In the genomic region with DNA sequence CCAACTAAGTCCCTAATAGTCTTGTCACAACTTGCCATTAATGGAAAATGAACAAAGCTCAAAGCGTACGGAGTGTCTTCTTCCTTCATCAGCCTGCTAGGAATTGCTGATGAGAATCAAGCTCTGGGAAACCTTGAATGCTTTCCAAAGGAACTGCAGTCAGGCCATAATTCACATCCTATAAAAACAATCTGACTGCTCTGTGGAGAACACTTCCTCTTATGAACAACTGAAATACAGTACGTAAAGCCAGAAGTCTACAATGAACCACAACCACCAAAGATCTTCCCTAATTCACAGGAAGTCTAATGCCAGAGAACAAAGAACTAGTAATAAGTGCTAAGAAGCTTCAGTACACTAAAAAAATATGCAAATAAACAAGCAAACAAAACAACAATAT, we compare ENCODE assay signal across 16 mouse cellular contexts. TPM values are rescaled to one million over a fixed set of nuclear protein-coding genes. Genes with fewer than 3 reads are reported as not detected.
DNase-seq lines count a peak whose midpoint lies in the region; ATAC-seq and TF ChIP-seq lines count a peak whose summit lies in the region.
"Had no signal": no experiment of that assay in that cellular context is flagged by ENCODE, and none has a peak within 500 bp of the region (broad histone marks: within the 10 kb centered on the region; RNA-seq: fewer than 3 reads in every experiment).

No protein-coding gene starts in this region.

- H3K4me3 ChIP-seq in kidney, embryonic 15.5 days (replicated peaks) = no peak overlapping the region
- H3K4me3 ChIP-seq in midbrain, embryonic 11.5 days (ENCODE audit: low read depth, low read length) = no peak overlapping the region
- no peak overlapping the region for H3K4me3 ChIP-seq in midbrain, embryonic 14.5 days (replicated peaks; ENCODE audit: low read depth, low read length)
- no peak overlapping the region for H3K4me3 ChIP-seq in intestine, embryonic 16.5 days (ENCODE audit: low read length)
- no peak overlapping the region for H3K4me3 ChIP-seq in midbrain, postnatal 0 days (ENCODE audit: low read depth, low read length)
- H3K4me3 ChIP-seq: embryonic facial prominence, embryonic 13.5 days; forebrain, embryonic 15.5 days; heart, embryonic 15.5 days; limb, embryonic 12.5 days had no signal

- peaks cover 10% of the 10 kb centered on the region for H3K4me1 ChIP-seq in kidney, embryonic 15.5 days
- no peaks in the 10 kb centered on the region for H3K4me1 ChIP-seq in midbrain, embryonic 11.5 days (ENCODE audit: control insufficient read depth, insufficient read depth, low read length)
- H3K4me1 ChIP-seq in midbrain, embryonic 14.5 days (ENCODE audit: control insufficient read depth, insufficient read depth, low read length) = no peaks in the 10 kb centered on the region
- peaks cover 4% of the 10 kb centered on the region; the same call in 1 of the 2 replicates for H3K4me1 ChIP-seq in intestine, embryonic 16.5 days (ENCODE audit: control insufficient read depth, insufficient read depth, low read length)
- no peaks in the 10 kb centered on the region for H3K4me1 ChIP-seq in midbrain, postnatal 0 days (ENCODE audit: insufficient read depth, low read length)
- H3K4me1 ChIP-seq: embryonic facial prominence, embryonic 13.5 days; forebrain, embryonic 15.5 days; limb, embryonic 12.5 days had no signal

- no peak overlapping the region for H3K9ac ChIP-seq in kidney, embryonic 15.5 days
- H3K9ac ChIP-seq in midbrain, embryonic 11.5 days (ENCODE audit: low read length) = no peak overlapping the region
- no peak overlapping the region for H3K9ac ChIP-seq in midbrain, embryonic 14.5 days (replicated peaks; ENCODE audit: low read length)
- H3K9ac ChIP-seq in intestine, embryonic 16.5 days (ENCODE audit: low read depth, low read length) = no peak overlapping the region
- no peak overlapping the region for H3K9ac ChIP-seq in midbrain, postnatal 0 days (replicated peaks; ENCODE audit: low read length, poor library complexity, severe bottlenecking)
- H3K9ac ChIP-seq: embryonic facial prominence, embryonic 13.5 days; forebrain, embryonic 15.5 days; heart, embryonic 15.5 days; limb, embryonic 12.5 days had no signal

- no peak overlapping the region for H3K4me2 ChIP-seq in kidney, embryonic 15.5 days
- H3K4me2 ChIP-seq in midbrain, embryonic 11.5 days = no peak overlapping the region
- no peak overlapping the region for H3K4me2 ChIP-seq in midbrain, embryonic 14.5 days (ENCODE audit: low read length)
- no peak overlapping the region for H3K4me2 ChIP-seq in intestine, embryonic 16.5 days (ENCODE audit: low read depth, low read length)
- no peak overlapping the region for H3K4me2 ChIP-seq in midbrain, postnatal 0 days (ENCODE audit: low read depth, low read length, poor library complexity, severe bottlenecking)
- H3K4me2 ChIP-seq: embryonic facial prominence, embryonic 13.5 days; forebrain, embryonic 15.5 days; heart, embryonic 15.5 days; limb, embryonic 12.5 days had no signal

- peak overlapping the region; percentile 72 for H3K27ac ChIP-seq in kidney, embryonic 15.5 days
- H3K27ac ChIP-seq in midbrain, embryonic 11.5 days (ENCODE audit: low read depth, low read length) = no peak overlapping the region
- H3K27ac ChIP-seq in midbrain, embryonic 14.5 days (replicated peaks; ENCODE audit: low read depth, low read length) = no peak overlapping the region
- peak overlapping the region; percentile 68 for H3K27ac ChIP-seq in intestine, embryonic 16.5 days (ENCODE audit: low read length)
- H3K27ac ChIP-seq in midbrain, postnatal 0 days (ENCODE audit: low read depth, low read length) = no peak overlapping the region
- H3K27ac ChIP-seq: embryonic facial prominence, embryonic 13.5 days; forebrain, embryonic 15.5 days; hindbrain, postnatal 0 days; limb, embryonic 12.5 days had no signal

- 43% methylated on average over 3 of the region's 3 CpGs for WGBS in kidney, embryonic 15.5 days
- 93% methylated on average over 3 of the region's 3 CpGs for WGBS in midbrain, embryonic 11.5 days
- WGBS in midbrain, embryonic 14.5 days = 91% methylated on average over 3 of the region's 3 CpGs
- WGBS in intestine, embryonic 16.5 days = 43% methylated on average over 3 of the region's 3 CpGs
- WGBS in midbrain, postnatal 0 days = 81% methylated on average over 3 of the region's 3 CpGs

- DNase-seq in kidney, postnatal 4 days = no peak
- DNase-seq in midbrain, embryonic 11.5 days (ENCODE audit: low spot score, missing footprints) = peak; percentile 35
- DNase-seq in midbrain, embryonic 14.5 days = no peak
- DNase-seq in midbrain, postnatal 0 days (ENCODE audit: low spot score) = no peak
- DNase-seq in yolk sac, embryonic 10.5 days (ENCODE audit: low spot score) = no peak
- DNase-seq: cerebellum, adult 9-10 months; gastrocnemius, postnatal 10 days; right cerebral cortex, postnatal 14 days had no signal

- no peaks in the 10 kb centered on the region for H3K27me3 ChIP-seq in kidney, embryonic 15.5 days
- H3K27me3 ChIP-seq in midbrain, embryonic 11.5 days (ENCODE audit: control insufficient read depth, insufficient read depth, low read length) = no peaks in the 10 kb centered on the region
- no peaks in the 10 kb centered on the region for H3K27me3 ChIP-seq in midbrain, embryonic 14.5 days (ENCODE audit: control insufficient read depth, insufficient read depth, low read length)
- H3K27me3 ChIP-seq in intestine, embryonic 16.5 days (replicated peaks; ENCODE audit: control insufficient read depth, insufficient read depth, low read length) = no peaks in the 10 kb centered on the region
- H3K27me3 ChIP-seq in midbrain, postnatal 0 days (ENCODE audit: insufficient read depth, low read length) = no peaks in the 10 kb centered on the region
- H3K27me3 ChIP-seq: embryonic facial prominence, embryonic 13.5 days; forebrain, embryonic 15.5 days; heart, embryonic 15.5 days; limb, embryonic 12.5 days had no signal

- H3K36me3 ChIP-seq in kidney, embryonic 15.5 days = peaks cover 81% of the 10 kb centered on the region
- peaks cover 19% of the 10 kb centered on the region for H3K36me3 ChIP-seq in midbrain, embryonic 11.5 days (ENCODE audit: control insufficient read depth, insufficient read depth, low read length)
- H3K36me3 ChIP-seq in midbrain, embryonic 14.5 days (ENCODE audit: control insufficient read depth, insufficient read depth, low read length) = peaks cover 69% of the 10 kb centered on the region
- H3K36me3 ChIP-seq in intestine, embryonic 16.5 days (ENCODE audit: control insufficient read depth, insufficient read depth, low read length) = peaks cover 10% of the 10 kb centered on the region; the same call in 1 of the 2 replicates
- peaks cover 36% of the 10 kb centered on the region for H3K36me3 ChIP-seq in midbrain, postnatal 0 days (ENCODE audit: insufficient read depth, low read length)

- TF ChIP-seq CTCF in midbrain, postnatal 0 days (IDR thresholded peaks at IDR 0.05) = no peak

- no peak for ATAC-seq in kidney, embryonic 15.5 days (replicated peaks; ENCODE audit: low FRiP score)
- no peak for ATAC-seq in midbrain, embryonic 11.5 days (ENCODE audit: low FRiP score)
- ATAC-seq in midbrain, embryonic 14.5 days (ENCODE audit: low FRiP score, low TSS enrichment) = no peak
- no peak for ATAC-seq in intestine, embryonic 16.5 days
- no peak for ATAC-seq in midbrain, postnatal 0 days (ENCODE audit: low FRiP score)
- ATAC-seq: forebrain, embryonic 15.5 days; hindbrain, postnatal 0 days had no signal

- H3K9me3 ChIP-seq in kidney, embryonic 15.5 days (replicated peaks) = no peaks in the 10 kb centered on the region
- no peaks in the 10 kb centered on the region for H3K9me3 ChIP-seq in midbrain, embryonic 11.5 days (ENCODE audit: control insufficient read depth, low read length)
- no peaks in the 10 kb centered on the region for H3K9me3 ChIP-seq in midbrain, embryonic 14.5 days (ENCODE audit: control insufficient read depth, low read length)
- no peaks in the 10 kb centered on the region for H3K9me3 ChIP-seq in intestine, embryonic 16.5 days (ENCODE audit: control insufficient read depth, low read length)
- no peaks in the 10 kb centered on the region for H3K9me3 ChIP-seq in midbrain, postnatal 0 days (ENCODE audit: low read length)
- H3K9me3 ChIP-seq: embryonic facial prominence, embryonic 13.5 days; forebrain, embryonic 15.5 days; heart, embryonic 15.5 days; limb, embryonic 12.5 days had no signal

RNA-seq across cellular contexts. Expression of a gene that starts 28.5 kb away (rescaled TPM):
- 204 and 221 TPM in 2 replicates for polyA plus RNA-seq in kidney, embryonic 15.5 days (2015; fragmentation: Nextera tagmentation; extraction: Ambion mirVana)
- polyA plus RNA-seq in midbrain, embryonic 11.5 days (2014; fragmentation: Nextera tagmentation; extraction: Ambion mirVana) = 207 and 224 TPM in 2 replicates
- 235 and 240 TPM in 2 replicates for polyA plus RNA-seq in midbrain, embryonic 14.5 days (2014; fragmentation: Nextera tagmentation; extraction: Ambion mirVana)
- 188 and 199 TPM in 2 replicates for polyA plus RNA-seq in intestine, embryonic 16.5 days (2015; fragmentation: Nextera tagmentation; extraction: Ambion mirVana)
- total RNA-seq in midbrain, postnatal 0 days (2014; rRNA removed) = 96.0 and 102 TPM in 2 replicates
- polyA plus RNA-seq in midbrain, postnatal 0 days (2015; fragmentation: Nextera tagmentation; extraction: Ambion mirVana) = 287 and 291 TPM in 2 replicates

RNA-seq across cellular contexts. Expression of a gene that starts 56.1 kb away (rescaled TPM):
- 2.0 and 3.4 TPM in 2 replicates for polyA plus RNA-seq in kidney, embryonic 15.5 days (2015; fragmentation: Nextera tagmentation; extraction: Ambion mirVana)
- 0.68 and 1.2 TPM in 2 replicates for polyA plus RNA-seq in midbrain, embryonic 11.5 days (2014; fragmentation: Nextera tagmentation; extraction: Ambion mirVana)
- 1.6 TPM in 1 of 2 replicates, not detected in the other for polyA plus RNA-seq in midbrain, embryonic 14.5 days (2014; fragmentation: Nextera tagmentation; extraction: Ambion mirVana)
- 1.0 and 1.4 TPM in 2 replicates for polyA plus RNA-seq in intestine, embryonic 16.5 days (2015; fragmentation: Nextera tagmentation; extraction: Ambion mirVana)
- not detected in 2 replicates for total RNA-seq in midbrain, postnatal 0 days (2014; rRNA removed)
- 2.1 and 5.0 TPM in 2 replicates for polyA plus RNA-seq in midbrain, postnatal 0 days (2015; fragmentation: Nextera tagmentation; extraction: Ambion mirVana)
- total RNA-seq: gastrocnemius, postnatal 10 days; hindbrain, postnatal 0 days had no signal
- polyA plus RNA-seq: limb, embryonic 12.5 days; neural tube, embryonic 14.5 days had no signal

Comparison
In these comparisons a context has a peak if more than half of its experiments do, and no peak if none do; other contexts are left out.
1. H3K27ac ChIP-seq: peak in kidney, embryonic 15.5 days (single experiment) and intestine, embryonic 16.5 days (single experiment); none in midbrain, embryonic 11.5 days (single experiment), midbrain, embryonic 14.5 days (single experiment) and midbrain, postnatal 0 days (single experiment).